In genomic region chr5:92812936-92813335, GRCm38 (mm10) we compare ENCODE assay signal across 9 mouse cellular contexts.
A peak's percentile ranks its signal among the peaks of the same experiment; 100 is the strongest.
DNase-seq lines count a peak whose midpoint lies in the region; ATAC-seq lines count a peak whose summit lies in the region.
"Had no signal": no experiment of that assay in that cellular context is flagged by ENCODE, and none has a peak within 500 bp of the region (broad histone marks: within the 10 kb centered on the region; RNA-seq: fewer than 3 reads in every experiment).

No protein-coding gene starts in this region.

- peaks cover 28% of the 10 kb centered on the region for H3K4me1 ChIP-seq in heart, embryonic 11.5 days (ENCODE audit: control insufficient read depth, insufficient read depth, low read length)
- peaks cover 39% of the 10 kb centered on the region for H3K4me1 ChIP-seq in intestine, embryonic 16.5 days (ENCODE audit: control insufficient read depth, insufficient read depth, low read length)

- no peaks in the 10 kb centered on the region for H3K36me3 ChIP-seq in heart, embryonic 11.5 days (ENCODE audit: control insufficient read depth, insufficient read depth, low read length)
- no peaks in the 10 kb centered on the region for H3K36me3 ChIP-seq in intestine, embryonic 16.5 days (ENCODE audit: control insufficient read depth, insufficient read depth, low read length)

- ATAC-seq in heart, embryonic 11.5 days (replicated peaks; ENCODE audit: insufficient number of reproducible peaks, low FRiP score, low TSS enrichment) = 0 out of 2 replicates have a peak, but pooled peaks have one; percentile 60
- ATAC-seq in intestine, embryonic 16.5 days = no peak

- H3K9me3 ChIP-seq in heart, embryonic 11.5 days (replicated peaks; ENCODE audit: control insufficient read depth, low read length) = no peaks in the 10 kb centered on the region
- no peaks in the 10 kb centered on the region for H3K9me3 ChIP-seq in intestine, embryonic 16.5 days (ENCODE audit: control insufficient read depth, low read length)

- peak overlapping the region; percentile 87 for H3K27ac ChIP-seq in heart, embryonic 11.5 days (ENCODE audit: low read depth, low read length)
- peak overlapping the region; percentile 66 for H3K27ac ChIP-seq in intestine, embryonic 16.5 days (ENCODE audit: low read length)

- intact Hi-C loops in heart, postnatal 36 days (cut with DNase I) = loop anchor here (5.0 kb wide), 1 partner anchor 139 kb away; no protein-coding TSS in a partner anchor

- no peak for DNase-seq in heart, postnatal 36 days
- DNase-seq in embryo, embryonic 10 days (ENCODE audit: low spot score) = peak; percentile 90
- DNase-seq in lung, postnatal 14 days = peak; percentile 65
- no peak for DNase-seq in adrenal gland, adult 8-10 months
- DNase-seq in spleen, postnatal 14 days (ENCODE audit: low spot score in 2 of 2) = no peak
- DNase-seq in layer of hippocampus, adult 18-20 months (ENCODE audit: low spot score in 2 of 2) = no peak

- WGBS in heart, embryonic 11.5 days (ENCODE audit: insufficient replicate concordance) = 13% methylated on average over 8 of the region's 8 CpGs
- 17% methylated on average over 8 of the region's 8 CpGs for WGBS in intestine, embryonic 16.5 days

- no peak overlapping the region for H3K9ac ChIP-seq in heart, embryonic 11.5 days (ENCODE audit: low read depth, low read length)
- no peak overlapping the region for H3K9ac ChIP-seq in intestine, embryonic 16.5 days (ENCODE audit: low read depth, low read length)

- no peaks in the 10 kb centered on the region for H3K27me3 ChIP-seq in heart, embryonic 11.5 days (ENCODE audit: control insufficient read depth, insufficient read depth, low read length)
- no peaks in the 10 kb centered on the region for H3K27me3 ChIP-seq in intestine, embryonic 16.5 days (replicated peaks; ENCODE audit: control insufficient read depth, insufficient read depth, low read length)
- H3K27me3 ChIP-seq: CH12.LX had no signal

- no peak overlapping the region for H3K4me3 ChIP-seq in heart, embryonic 11.5 days (ENCODE audit: low read depth, low read length)
- H3K4me3 ChIP-seq in intestine, embryonic 16.5 days (ENCODE audit: low read length) = no peak overlapping the region

- H3K4me2 ChIP-seq in heart, embryonic 11.5 days = peak overlapping the region; percentile 31
- H3K4me2 ChIP-seq in intestine, embryonic 16.5 days (ENCODE audit: low read depth, low read length) = no peak overlapping the region

Comparison
In these comparisons a context has a peak if more than half of its experiments do, and no peak if none do; other contexts are left out.
1. DNase-seq: peak in embryo, embryonic 10 days (single experiment) and lung, postnatal 14 days (single experiment); none in heart, postnatal 36 days (0 of 2), adrenal gland, adult 8-10 months (single experiment), spleen, postnatal 14 days (0 of 2) and layer of hippocampus, adult 18-20 months (0 of 2).